Mouse (Mus musculus) hindbrain, embryonic 15.5 days (tissue): Measurements from ENCODE around the gene Sel1l3. TPM values are rescaled to one million over a fixed set of nuclear protein-coding genes. Genes with fewer than 3 reads are reported as not detected.

Experiments
- ATAC-seq: fragments of 200-750 bp; cut with Nextera tagmentation; 2 replicates; pipeline ENCODE4 v1.8.0; 2017; ENCODE audit warnings: low read depth, moderate number of reproducible peaks, moderate TSS enrichment; ENCODE audit not compliant: low FRiP score
- H3K27ac ChIP-seq: fragments of 300-500 bp; sonication (generic); replicated peaks from 2 replicates; pipeline ENCODE4 v1.5.1; 2015; ENCODE audit warnings: mild to moderate bottlenecking, inconsistent platforms
- H3K27me3 ChIP-seq: fragments of 300-500 bp; sonication (generic); 2 replicates; pipeline ENCODE4 v1.6.1; 2015; ENCODE audit warnings: control low read depth, inconsistent platforms
- H3K36me3 ChIP-seq: fragments of 300-500 bp; sonication (generic); 2 replicates; pipeline ENCODE4 v1.6.1; 2015; ENCODE audit warnings: control low read depth, inconsistent platforms
- H3K4me1 ChIP-seq: fragments of 300-500 bp; sonication (generic); replicated peaks from 2 replicates; pipeline ENCODE4 v1.6.1; 2015; ENCODE audit warnings: control low read depth, inconsistent platforms
- H3K4me2 ChIP-seq: fragments of 300-500 bp; sonication (generic); 2 replicates; pipeline ENCODE4 v1.6.1; 2015; ENCODE audit warnings: moderate library complexity, mild to moderate bottlenecking, inconsistent platforms
- H3K4me3 ChIP-seq: fragments of 300-500 bp; sonication (generic); 2 replicates; pipeline ENCODE4 v1.5.1; 2015; ENCODE audit warnings: mild to moderate bottlenecking, inconsistent platforms
- H3K9ac ChIP-seq: fragments of 300-500 bp; sonication (generic); 2 replicates; pipeline ENCODE4 v1.6.1; 2015; ENCODE audit warnings: inconsistent platforms
- H3K9me3 ChIP-seq: fragments of 300-500 bp; sonication (generic); 2 replicates; pipeline ENCODE4 v1.6.1; 2016; ENCODE audit warnings: control low read depth, inconsistent platforms
- WGBS: fragments of 180-500 bp; shearing (Covaris S2); methylation state at CpG from one replicate; pipeline ENCODE4 v1.1.7; 2015; 5-methylcytosine and 5-hydroxymethylcytosine counted together
- polyA plus RNA-seq: library from polyadenylated mRNA; unstranded; fragments of >200 nt; fragmentation: Nextera tagmentation; extraction: Ambion mirVana; gene quantifications from 2 replicates; pipeline ENCODE4 v1.2.1, GENCODE M21; 2015

The Sel1l3 gene
- polyA plus RNA-seq, 1 experiment from 2014 or later, result 6.9 TPM

DNA sequence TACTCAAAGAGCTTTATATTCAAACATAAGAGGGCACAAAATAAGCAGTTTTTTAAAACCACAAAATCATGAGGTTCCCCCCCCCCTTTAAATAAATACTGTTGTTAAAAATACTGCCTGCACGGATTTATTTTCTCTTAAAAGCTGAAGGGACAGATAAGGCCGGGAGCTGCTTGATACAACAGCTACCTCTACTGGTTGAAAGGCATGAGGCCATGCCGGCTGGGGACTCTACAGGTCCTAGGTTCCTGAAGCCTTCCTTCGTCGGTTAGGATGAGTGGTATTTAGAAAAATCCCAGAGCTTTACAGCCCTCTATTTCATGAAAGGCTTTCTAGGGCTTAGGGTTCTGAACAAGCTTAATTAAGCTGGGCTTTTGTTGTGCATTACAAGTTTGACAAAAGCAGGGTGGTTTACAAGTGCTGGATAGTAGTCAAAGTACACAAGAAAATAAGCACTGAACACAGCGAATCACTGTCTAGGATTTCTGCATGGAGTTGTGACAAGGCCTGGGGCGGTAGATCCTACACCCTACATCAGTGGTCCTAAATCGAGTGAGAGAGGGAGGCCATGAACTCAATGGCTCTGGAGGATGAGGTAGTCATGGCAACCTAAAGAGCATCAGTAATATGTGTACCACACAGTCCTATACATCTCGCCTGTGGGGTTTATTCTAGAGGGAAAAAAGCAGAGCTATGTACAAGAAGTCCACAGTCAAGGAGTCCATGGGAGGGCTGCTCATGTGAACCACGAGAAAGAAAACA, 90.0 kb downstream of the Sel1l3 start:
- Histone ChIP-seq H3K4me1 (0 out of 2 replicates have a peak, but pooled peaks cover 16% of the 10 kb centered on the region), H3K4me2 (no peak overlapping the region), H3K9ac (no peak overlapping the region), H3K36me3 (no peaks in the 10 kb centered on the region), H3K9me3 (no peaks in the 10 kb centered on the region), H3K4me3 (no peak overlapping the region), H3K27me3 (no peaks in the 10 kb centered on the region), H3K27ac (no peak overlapping the region)
- 24% methylated on average over 10 of the region's 10 CpGs for WGBS
- peak; percentile 82 for ATAC-seq

GRCm38 (mm10) chr5:53119689-53120088, 94.0 kb downstream of the Sel1l3 start:
- no peaks in the 10 kb centered on the region for H3K9me3 ChIP-seq
- WGBS, result 40% methylated on average over 3 of the region's 3 CpGs
- no peak overlapping the region for H3K4me2 ChIP-seq
- H3K4me1 ChIP-seq, result 0 out of 2 replicates have a peak, but pooled peaks cover 19% of the 10 kb centered on the region
- H3K27me3 ChIP-seq, result no peaks in the 10 kb centered on the region
- ATAC-seq, result no peak
- H3K9ac ChIP-seq, result no peak overlapping the region
- no peak overlapping the region for H3K27ac ChIP-seq
- no peaks in the 10 kb centered on the region for H3K36me3 ChIP-seq
- H3K4me3 ChIP-seq, result no peak overlapping the region

DNA sequence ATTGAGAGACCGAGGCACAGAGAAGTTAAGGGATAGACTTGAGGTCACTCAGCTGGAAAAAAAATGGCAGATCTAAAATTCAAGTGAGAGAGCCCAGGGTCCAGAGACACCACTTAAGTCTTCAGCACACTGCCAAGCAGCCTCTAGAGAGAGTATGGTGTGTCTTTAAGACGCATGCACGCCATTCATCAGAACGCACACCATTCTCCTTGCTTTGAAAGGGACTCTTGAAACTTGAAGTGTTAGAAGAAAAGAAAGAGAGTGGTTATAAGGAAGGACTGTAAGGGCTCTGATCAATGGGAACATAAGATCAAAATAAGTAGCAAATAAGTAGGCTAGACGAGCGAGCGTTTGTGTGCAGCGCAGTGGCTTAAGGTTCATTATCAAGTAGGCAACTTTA, 95.5 kb downstream of the Sel1l3 start:
- H3K36me3 ChIP-seq, result no peaks in the 10 kb centered on the region
- no peak for ATAC-seq
- H3K9ac ChIP-seq, result no peak overlapping the region
- no peaks in the 10 kb centered on the region for H3K9me3 ChIP-seq
- H3K4me1 ChIP-seq, result 0 out of 2 replicates have a peak, but pooled peaks cover 17% of the 10 kb centered on the region
- no peaks in the 10 kb centered on the region for H3K27me3 ChIP-seq
- no peak overlapping the region for H3K27ac ChIP-seq
- 89% methylated on average over 8 of the region's 8 CpGs for WGBS
- no peak overlapping the region for H3K4me3 ChIP-seq
- H3K4me2 ChIP-seq, result no peak overlapping the region

GRCm38 (mm10) chr5:53114616-53115267, 99.0 kb downstream of the Sel1l3 start:
- H3K4me3 ChIP-seq, result no peak overlapping the region
- no peaks in the 10 kb centered on the region for H3K9me3 ChIP-seq
- H3K27me3 ChIP-seq, result no peaks in the 10 kb centered on the region
- 48% methylated on average over 12 of the region's 12 CpGs for WGBS
- no peak overlapping the region for H3K27ac ChIP-seq
- H3K4me1 ChIP-seq, result peaks cover 15% of the 10 kb centered on the region; the same call in 1 of the 2 replicates
- no peak overlapping the region for H3K9ac ChIP-seq
- ATAC-seq, result no peak
- no peak overlapping the region for H3K4me2 ChIP-seq
- no peaks in the 10 kb centered on the region for H3K36me3 ChIP-seq

- no peaks in the 10 kb centered on the region for H3K9me3 ChIP-seq
- WGBS, result 95% methylated on average over 5 of the region's 5 CpGs
Measured at GRCm38 (mm10) chr5:53112942-53113341, 100.8 kb downstream of the Sel1l3 start.

GRCm38 (mm10) chr5:53111036-53111435, 102.7 kb downstream of the Sel1l3 start:
- H3K27ac ChIP-seq, result 0 out of 2 replicates have a peak overlapping the region, but pooled peaks have one; percentile 1
- H3K9ac ChIP-seq, result no peak overlapping the region
- H3K4me2 ChIP-seq, result no peak overlapping the region
- H3K36me3 ChIP-seq, result no peaks in the 10 kb centered on the region
- no peaks in the 10 kb centered on the region for H3K27me3 ChIP-seq
- peaks cover 14% of the 10 kb centered on the region; the same call in 1 of the 2 replicates for H3K4me1 ChIP-seq
- no peak for ATAC-seq
- no peak overlapping the region for H3K4me3 ChIP-seq
- no peaks in the 10 kb centered on the region for H3K9me3 ChIP-seq
- WGBS, result 53% methylated on average over 5 of the region's 5 CpGs

More at GRCm38 (mm10) chr5:53112942-53113341, 100.8 kb downstream of the Sel1l3 start:
- Histone ChIP-seq H3K4me2 (no peak overlapping the region), H3K4me1 (peaks cover 14% of the 10 kb centered on the region; the same call in 1 of the 2 replicates), H3K36me3 (no peaks in the 10 kb centered on the region), H3K4me3 (no peak overlapping the region), H3K27me3 (no peaks in the 10 kb centered on the region), H3K27ac (no peak overlapping the region), H3K9ac (no peak overlapping the region)
- ATAC-seq, result no peak

- no peaks in the 10 kb centered on the region for H3K9me3 ChIP-seq
- H3K4me2 ChIP-seq, result no peak overlapping the region
- H3K27ac ChIP-seq, result no peak overlapping the region
- peaks cover 14% of the 10 kb centered on the region; the same call in 1 of the 2 replicates for H3K4me1 ChIP-seq
- no peak for ATAC-seq
- no peaks in the 10 kb centered on the region for H3K27me3 ChIP-seq
- H3K9ac ChIP-seq, result no peak overlapping the region
- no peaks in the 10 kb centered on the region for H3K36me3 ChIP-seq
- WGBS, result 56% methylated on average over 4 of the region's 4 CpGs
- no peak overlapping the region for H3K4me3 ChIP-seq
Measured at GRCm38 (mm10) chr5:53110225-53110624, 103.5 kb downstream of the Sel1l3 start.

- Histone ChIP-seq H3K9me3 (no peaks in the 10 kb centered on the region), H3K36me3 (no peaks in the 10 kb centered on the region), H3K4me2 (no peak overlapping the region), H3K27me3 (no peaks in the 10 kb centered on the region), H3K27ac (no peak overlapping the region), H3K9ac (no peak overlapping the region), H3K4me3 (no peak overlapping the region), H3K4me1 (peaks cover 7% of the 10 kb centered on the region; the same call in 1 of the 2 replicates)
- ATAC-seq, result no peak
- WGBS, result 95% methylated on average over 1 of the region's 1 CpGs
Measured at GRCm38 (mm10) chr5:53108668-53109067, 105.1 kb downstream of the Sel1l3 start.

DNA sequence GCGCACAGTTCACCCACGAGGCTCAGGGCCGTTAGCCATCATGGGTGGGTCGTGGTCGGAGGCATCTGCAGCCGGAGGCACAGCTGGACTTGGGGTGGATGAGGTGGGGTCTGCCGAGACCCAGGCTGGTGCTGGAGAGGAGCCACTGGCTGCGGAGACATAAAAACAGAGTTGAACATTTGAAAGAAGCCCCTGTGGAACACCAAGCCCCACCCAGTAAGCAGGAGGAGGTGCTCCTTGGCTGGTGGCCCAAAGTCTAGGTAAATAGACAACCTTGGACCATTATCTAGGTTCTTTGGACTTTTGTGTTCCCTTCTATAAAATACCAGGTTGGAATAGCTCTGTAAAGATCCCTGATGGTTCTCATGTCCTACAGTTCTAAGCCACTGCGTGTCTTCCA, 105.7 kb downstream of the Sel1l3 start:
- Histone ChIP-seq H3K9ac (no peak overlapping the region), H3K9me3 (no peaks in the 10 kb centered on the region), H3K27ac (no peak overlapping the region), H3K4me3 (no peak overlapping the region), H3K4me1 (peaks cover 7% of the 10 kb centered on the region; the same call in 1 of the 2 replicates), H3K36me3 (no peaks in the 10 kb centered on the region), H3K27me3 (no peaks in the 10 kb centered on the region), H3K4me2 (no peak overlapping the region)
- no peak for ATAC-seq
- WGBS, result 76% methylated on average over 9 of the region's 9 CpGs

DNA sequence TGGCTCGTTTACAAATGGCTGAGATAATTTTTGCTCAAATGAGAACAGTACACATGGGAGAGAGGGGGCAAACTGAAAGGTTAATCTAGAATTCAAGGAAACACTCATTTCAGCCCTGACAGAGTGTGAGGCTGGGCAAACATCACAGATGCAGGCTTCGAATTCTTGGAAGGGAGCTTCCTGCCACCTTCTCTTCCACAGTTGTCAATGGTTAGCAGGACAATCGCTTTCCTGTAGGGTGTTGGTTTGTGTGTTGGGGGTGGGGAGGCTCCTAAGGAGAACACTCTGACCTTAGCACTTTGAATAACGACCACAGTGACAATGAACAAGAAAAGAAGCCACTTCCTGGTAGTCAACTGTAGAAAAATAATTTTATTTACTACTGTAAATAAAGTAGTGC, 107.0 kb downstream of the Sel1l3 start:
- H3K27ac ChIP-seq, result no peak overlapping the region

GRCm38 (mm10) chr5:53106125-53106524, 107.6 kb downstream of the Sel1l3 start:
- H3K9me3 ChIP-seq, result no peaks in the 10 kb centered on the region
- H3K27ac ChIP-seq, result no peak overlapping the region
- no peaks in the 10 kb centered on the region for H3K36me3 ChIP-seq
- no peak overlapping the region for H3K9ac ChIP-seq
- 86% methylated on average over 4 of the region's 4 CpGs for WGBS
- no peak for ATAC-seq
- peaks cover 7% of the 10 kb centered on the region; the same call in 1 of the 2 replicates for H3K4me1 ChIP-seq
- no peak overlapping the region for H3K4me3 ChIP-seq
- H3K27me3 ChIP-seq, result no peaks in the 10 kb centered on the region
- H3K4me2 ChIP-seq, result no peak overlapping the region

More for the DNA sequence above, 107.0 kb downstream of the Sel1l3 start:
- ATAC-seq, result no peak
- peaks cover 7% of the 10 kb centered on the region; the same call in 1 of the 2 replicates for H3K4me1 ChIP-seq
- no peaks in the 10 kb centered on the region for H3K27me3 ChIP-seq
- H3K4me3 ChIP-seq, result no peak overlapping the region
- 63% methylated on average over 4 of the region's 4 CpGs for WGBS
- no peaks in the 10 kb centered on the region for H3K9me3 ChIP-seq
- no peak overlapping the region for H3K9ac ChIP-seq
- no peaks in the 10 kb centered on the region for H3K36me3 ChIP-seq
- no peak overlapping the region for H3K4me2 ChIP-seq

GRCm38 (mm10) chr5:53105716-53106115, 108.0 kb downstream of the Sel1l3 start:
- H3K27me3 ChIP-seq, result no peaks in the 10 kb centered on the region
- no peaks in the 10 kb centered on the region for H3K36me3 ChIP-seq
- peaks cover 6% of the 10 kb centered on the region; the same call in 1 of the 2 replicates for H3K4me1 ChIP-seq
- H3K27ac ChIP-seq, result no peak overlapping the region
- no peak overlapping the region for H3K4me2 ChIP-seq
- WGBS, result 73% methylated on average over 8 of the region's 8 CpGs
- no peaks in the 10 kb centered on the region for H3K9me3 ChIP-seq
- no peak for ATAC-seq
- H3K9ac ChIP-seq, result no peak overlapping the region
- no peak overlapping the region for H3K4me3 ChIP-seq
